Mouse (Mus musculus) ovary, postnatal 36 days (tissue): ENCODE measurements at regions not wholly inside any gene's neighbourhood (a gene's known extent, or its start where the extent isn't known, plus 50 kb on each side); places are given as distances from the start of the nearest gene placed in this dataset.

Experiments
- DNase-seq: peaks from one replicate; pipeline ENCODE4 v3.0.0; 2022; ENCODE audit warnings: low spot score, mixed read lengths

DNA sequence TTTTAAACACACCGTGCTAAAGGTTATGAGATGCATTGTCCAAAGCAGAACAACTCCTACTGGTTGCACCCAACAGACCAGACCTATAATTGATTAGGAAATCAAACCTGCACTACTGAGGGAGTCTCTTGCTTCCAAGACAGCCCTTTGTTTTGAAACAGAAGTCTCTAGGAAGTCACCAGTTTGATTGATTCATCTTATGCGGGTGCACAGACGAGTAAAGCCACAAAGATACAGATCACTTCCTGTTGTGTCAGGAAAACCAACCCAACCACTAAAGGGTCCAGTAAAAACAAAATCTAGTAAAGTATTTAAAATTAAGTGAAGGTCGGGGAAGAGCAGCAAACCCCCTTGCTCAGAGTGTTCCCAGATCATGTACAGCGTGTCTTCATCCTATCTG is 58.3 kb upstream of the N6amt1 start:
- DNase-seq, result no peak

DNA sequence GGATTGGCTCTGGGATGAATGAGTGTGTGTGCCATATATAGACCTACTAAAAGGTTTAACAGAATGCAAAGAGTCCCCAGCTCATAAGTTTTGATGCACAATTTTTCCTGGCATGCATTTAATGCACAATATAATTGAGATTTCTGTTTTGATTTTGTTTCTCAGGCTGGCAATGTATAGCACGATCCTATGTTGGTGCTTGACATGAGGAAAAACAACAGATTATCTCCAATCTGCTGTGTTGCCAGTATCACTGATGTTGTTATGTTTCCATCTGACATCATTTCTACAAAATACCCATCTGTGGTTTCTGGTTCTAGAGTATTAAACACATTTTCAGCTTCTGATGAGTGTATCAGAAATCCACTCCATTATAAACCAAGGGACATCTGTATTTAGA is 61.2 kb upstream of the N6amt1 start:
- no peak for DNase-seq

DNA sequence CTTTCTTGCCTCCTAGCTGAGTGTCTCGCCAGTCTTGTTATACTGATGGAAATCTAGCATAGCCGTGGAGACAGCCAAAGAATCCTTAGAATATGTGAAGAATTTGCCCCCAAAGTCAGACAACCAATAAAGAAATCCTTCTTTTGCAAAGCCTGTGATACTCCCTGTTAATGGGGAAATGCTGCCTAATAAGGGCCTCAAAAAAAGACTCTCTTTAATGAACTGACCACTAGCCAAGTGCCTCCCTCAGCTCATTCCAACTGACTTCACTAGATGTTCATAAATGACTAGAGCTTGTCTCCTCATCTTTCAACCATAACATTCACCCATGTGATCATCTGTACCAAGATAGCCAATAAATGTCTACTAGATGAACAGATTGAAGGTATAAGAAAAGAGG is 62.3 kb upstream of the N6amt1 start:
- no peak for DNase-seq

DNA sequence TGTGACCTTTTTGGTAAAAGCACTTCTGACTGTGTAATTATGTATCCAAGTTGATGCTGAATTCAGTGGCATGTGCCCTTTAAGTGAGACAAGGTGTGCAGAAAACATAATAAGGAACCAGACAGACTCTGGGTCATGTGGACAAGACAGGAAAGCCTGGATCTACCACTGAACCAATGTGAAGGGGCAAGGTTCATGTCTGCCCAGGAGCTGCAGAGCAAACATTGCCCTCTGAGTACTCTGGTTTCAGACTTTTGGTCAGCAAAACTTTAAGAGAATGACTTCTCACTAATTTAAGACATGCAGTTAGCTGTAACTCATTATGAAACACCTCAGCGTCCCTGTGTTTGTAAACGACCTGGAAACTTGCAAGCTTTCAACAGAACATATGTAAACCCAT is 68.3 kb upstream of the N6amt1 start:
- no peak for DNase-seq

DNA sequence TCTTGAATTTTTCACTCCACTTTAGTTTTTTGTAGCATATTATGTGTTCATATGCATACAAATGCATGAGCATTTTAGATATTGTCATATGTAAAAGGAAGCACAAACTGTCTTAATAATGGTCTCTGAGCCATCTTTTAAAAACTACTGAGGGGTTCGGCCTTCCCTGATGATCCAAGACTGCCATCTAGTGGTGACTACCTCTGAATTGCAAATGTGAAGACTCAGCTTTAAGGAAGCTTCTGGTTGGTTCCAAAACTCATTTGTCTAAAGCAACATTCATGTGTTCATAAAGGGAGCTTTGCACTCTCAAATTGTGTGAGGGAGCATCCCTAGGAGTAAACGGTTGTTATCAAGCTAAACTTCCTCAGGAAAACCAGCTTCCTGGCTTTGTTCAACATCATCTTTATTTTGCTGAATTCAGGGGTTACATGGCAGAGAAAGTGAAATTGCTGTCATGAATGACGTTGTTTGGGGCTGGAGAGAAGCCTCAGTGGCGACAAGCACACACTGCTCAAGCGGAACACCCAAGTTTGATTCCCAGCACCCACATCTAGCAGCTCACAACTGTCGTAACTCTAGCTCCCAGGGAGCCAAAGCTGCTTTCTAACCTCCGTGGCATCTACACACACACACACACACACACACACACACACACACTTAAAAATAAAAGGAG is 69.0 kb upstream of the N6amt1 start:
- DNase-seq, result no peak

DNA sequence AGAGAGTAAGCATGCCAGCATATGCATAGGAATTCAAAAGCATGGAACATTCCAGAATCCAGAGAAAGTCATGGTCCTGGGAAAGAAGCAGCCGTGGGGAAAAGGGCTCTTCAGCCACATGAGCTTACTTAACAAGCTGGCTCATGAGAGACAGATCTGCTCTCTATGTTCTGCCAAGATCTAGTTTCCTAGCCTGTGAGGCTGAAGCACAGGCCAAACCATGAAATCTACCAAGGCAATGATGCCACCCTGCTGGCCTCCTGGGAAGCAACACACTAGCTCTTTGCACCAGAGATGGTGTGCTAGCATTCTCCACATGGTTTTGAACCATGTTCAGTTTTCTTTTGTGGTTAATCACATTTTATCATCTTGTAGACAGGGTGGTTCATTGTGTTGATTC is 75.5 kb upstream of the N6amt1 start:
- DNase-seq, result no peak

DNA sequence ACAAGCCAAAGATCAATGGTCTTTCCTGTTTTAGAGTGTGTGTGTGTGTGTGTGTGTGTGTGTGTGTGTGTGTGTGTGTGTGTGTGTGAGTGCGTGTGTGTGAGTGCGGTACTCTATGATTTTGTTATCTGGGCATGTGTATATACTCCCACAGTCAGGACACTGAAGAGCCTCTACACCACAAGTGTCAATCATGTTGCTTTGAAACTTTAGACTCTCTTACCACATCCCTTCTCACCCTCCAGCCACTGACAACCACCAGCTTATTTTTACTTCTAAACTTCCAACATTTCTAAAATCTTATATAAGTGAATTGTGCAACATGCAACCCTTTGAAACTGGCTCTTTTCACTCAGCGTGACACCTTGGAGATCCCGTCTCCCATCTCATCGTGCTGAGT is 81.6 kb upstream of the N6amt1 start:
- no peak for DNase-seq

DNA sequence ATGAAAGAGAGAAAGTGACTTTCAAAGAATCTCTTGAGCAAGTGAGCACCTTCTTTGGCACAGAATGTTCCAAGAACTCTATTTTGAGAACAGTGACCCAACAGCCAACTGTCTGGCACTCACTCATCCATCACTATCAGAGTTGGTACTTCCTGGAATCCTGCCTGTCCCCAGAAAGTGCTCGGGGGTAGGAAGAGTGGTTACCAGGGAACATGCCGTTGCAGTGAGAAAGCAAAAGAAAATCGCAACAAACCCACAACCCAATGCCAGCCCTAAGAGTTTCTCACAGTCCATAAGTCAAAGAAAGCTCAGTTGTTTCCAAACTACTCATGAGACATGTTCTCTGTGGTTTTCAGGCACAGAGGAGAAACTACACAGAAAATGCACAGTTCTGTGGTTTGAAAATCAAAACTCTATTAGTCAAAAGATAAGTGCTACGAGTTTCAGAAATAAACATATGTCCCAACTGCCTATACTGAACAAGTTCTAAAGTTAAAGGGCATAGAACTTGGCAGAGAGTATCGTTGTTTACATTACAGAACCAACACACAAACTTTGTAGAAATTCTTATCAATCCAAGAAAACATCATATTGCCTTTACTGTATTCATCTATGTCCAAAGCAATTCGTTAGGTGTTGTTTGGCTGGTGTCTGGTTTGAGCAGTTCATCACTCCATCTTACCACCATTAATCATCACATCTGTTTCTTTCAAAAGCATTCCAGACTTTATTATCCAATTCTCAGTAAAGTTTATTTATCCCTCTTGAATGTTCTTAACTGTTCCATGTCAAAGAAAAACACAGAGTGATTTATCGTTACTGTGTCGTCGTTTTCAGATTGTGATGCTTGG is 85.8 kb upstream of the N6amt1 start:
- no peak for DNase-seq

DNA sequence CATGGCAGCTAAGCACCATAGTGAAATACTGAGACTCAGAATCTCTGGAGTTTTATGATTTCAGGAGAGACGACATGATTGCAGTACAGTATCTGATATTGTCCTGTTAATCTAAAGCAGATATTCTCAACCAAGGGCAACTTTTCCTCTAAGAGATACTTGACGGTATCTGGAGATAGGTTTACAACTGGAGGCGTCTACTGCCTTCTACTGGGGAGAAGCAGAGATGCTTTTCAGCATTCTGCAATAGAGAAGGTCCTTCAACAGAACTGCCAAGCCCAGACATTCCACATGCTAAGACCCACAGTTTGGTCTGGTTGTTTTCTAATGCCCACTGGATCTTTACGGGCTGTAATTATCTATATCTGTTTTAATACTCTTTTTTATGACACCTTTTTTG is 86.5 kb upstream of the N6amt1 start:
- DNase-seq, result no peak

DNA sequence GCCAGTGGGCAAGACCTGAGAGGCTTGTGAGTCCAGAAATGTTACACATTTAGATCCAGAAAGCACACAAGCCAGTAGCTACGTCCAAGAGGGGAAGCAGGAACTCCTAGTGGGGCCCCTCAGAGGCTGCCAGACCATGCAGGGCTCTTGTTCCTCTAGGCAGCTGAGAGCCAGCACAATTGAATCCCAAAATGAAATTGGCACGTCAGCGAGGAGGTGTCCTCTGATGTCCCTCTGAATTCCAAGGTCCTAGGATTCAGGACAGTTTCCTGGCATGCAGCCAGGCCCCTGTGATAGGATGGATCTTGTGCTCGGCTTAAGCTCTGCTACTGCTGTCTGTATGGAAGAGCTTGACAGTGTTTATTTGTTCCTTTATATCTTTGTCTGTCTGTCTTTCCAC is 90.4 kb upstream of the N6amt1 start:
- DNase-seq, result peak; percentile 39

DNA sequence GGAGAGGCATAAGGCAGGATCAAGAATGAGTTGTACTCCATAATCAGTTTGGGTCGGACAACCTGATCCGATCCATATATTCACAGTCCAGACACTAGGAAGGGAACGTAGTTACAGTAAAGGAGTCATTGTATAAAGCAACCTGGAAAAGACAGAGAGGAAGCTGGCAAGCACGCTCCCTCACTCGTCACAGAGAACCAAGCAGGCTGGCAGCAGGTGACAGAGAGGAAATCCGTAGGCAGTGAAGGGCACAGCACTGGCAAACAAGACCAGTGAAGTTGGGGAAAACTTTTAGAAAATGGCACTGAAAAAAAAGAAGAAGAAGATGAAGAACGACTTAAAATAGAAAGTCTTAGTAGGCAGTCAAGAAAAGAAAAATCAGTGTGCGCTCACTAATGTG is 90.9 kb upstream of the N6amt1 start:
- no peak for DNase-seq

DNA sequence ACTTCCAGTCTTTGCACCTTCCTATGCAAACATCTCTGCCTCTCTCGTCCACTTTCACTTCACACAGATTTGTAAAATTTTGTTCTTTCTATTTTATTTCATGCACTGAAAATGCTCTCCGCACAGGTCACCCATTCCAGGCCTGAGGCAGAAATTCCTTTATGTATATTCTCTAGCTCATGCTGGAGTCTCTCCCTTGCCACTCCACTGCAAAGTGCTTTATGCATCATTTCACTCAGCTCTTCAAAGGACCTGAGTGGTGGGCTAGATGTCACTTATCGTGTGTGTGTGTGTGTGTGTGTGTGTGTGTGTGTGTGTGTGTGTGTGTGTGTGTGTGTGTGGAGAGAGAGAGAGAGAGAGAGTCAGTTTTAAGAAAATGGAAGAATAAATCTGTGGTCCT is 91.5 kb upstream of the N6amt1 start:
- no peak for DNase-seq

DNA sequence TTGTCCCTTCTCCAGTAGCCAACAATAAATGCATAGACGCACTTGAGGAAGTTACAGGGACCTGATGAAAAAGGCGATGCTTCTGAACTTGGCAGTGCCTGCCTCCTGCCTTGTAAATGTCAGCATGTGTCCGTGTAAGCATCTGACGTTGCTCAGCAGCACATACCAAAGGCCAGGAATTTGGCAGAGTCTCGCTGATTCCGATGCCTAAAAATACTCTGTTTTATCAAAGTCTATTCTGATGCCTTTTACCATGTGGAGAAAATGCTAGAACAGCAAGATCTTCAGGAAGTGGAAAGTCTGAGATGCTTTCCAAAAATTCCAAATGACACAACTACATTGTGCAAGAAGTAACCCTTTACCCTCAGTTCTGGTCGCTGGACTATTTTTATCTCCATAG is 92.5 kb upstream of the N6amt1 start:
- DNase-seq, result peak; percentile 29

DNA sequence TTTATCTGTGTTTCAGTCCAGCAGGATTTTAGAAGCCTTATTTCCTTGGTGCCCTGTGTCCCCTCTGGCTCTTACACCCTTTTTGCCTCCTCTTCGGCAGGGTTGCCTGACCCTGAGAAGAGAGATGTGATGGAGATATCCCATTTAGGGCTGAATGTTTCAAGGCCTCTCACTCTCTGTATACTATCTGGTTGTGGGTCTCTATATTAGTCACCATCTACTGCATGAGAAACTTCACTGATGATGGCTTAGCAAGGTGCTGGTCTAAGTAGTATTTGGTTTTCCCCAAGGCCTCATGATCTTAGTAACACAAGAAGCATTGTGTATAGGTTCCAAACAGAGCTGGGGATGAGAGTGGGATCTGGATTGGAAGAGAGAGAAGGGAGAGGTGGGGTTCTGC is 99.2 kb upstream of the N6amt1 start:
- no peak for DNase-seq

DNA sequence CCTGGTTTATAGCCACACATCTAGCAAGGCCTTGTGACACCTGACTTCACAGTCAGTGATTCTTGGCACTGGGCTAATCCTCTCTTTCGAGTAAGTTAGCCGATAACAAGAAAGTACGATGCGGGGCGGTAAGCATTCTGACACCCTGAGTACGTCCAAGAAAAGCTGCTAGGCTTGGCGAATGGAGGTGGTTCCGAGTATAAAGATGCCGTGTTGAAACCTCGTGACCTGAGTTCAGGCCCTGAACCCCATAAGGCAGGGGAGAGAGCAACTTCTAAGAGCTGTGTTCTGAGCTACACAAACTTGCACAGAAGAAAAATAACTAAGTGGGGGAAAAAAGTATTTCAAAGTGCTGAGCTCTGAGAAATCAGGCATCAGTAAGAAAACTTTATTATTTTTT is 103.5 kb upstream of the N6amt1 start:
- no peak for DNase-seq

DNA sequence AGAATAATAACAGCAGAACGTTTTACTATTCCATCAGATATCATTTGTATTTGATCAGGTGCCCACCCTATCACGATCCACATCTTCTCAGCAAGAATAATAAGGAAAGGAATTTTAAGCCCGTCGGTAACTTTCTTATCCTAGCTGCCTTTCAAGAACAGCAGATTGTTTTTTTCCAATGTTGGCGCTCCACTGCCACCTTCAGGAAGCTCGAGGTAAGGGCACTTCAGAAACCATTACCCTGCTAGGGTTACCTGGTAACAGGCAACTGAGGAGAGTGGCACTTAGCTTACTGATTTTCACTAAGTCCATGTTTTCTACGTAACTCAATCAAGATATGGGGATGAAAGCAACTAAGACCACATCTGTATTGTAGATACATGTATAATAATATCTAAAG is 104.1 kb upstream of the N6amt1 start:
- no peak for DNase-seq

DNA sequence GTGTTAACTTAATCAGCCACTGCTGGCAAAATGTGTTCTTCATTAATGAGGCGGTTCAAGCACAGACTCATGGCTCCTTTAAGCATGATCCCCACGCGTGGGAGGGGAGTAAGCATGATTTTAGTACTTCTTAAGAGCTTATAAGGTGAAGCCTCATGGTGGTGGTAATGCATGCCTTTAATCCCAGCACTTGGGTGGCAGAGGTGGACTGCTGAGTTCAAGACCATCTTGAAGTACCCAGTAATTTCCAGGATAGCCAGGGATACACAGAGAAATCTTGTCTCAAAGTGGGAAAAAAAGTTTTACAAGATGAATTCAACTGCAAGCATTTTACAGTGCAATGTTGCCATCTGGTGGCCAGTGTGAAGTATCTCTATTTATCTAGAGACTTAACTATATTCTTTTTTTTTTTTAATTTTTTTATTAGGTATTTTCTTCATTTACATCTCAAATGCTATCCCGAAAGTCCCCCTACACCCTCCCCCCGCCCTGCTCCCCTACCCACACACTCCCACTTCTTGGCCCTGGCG is 105.4 kb upstream of the N6amt1 start:
- no peak for DNase-seq

DNA sequence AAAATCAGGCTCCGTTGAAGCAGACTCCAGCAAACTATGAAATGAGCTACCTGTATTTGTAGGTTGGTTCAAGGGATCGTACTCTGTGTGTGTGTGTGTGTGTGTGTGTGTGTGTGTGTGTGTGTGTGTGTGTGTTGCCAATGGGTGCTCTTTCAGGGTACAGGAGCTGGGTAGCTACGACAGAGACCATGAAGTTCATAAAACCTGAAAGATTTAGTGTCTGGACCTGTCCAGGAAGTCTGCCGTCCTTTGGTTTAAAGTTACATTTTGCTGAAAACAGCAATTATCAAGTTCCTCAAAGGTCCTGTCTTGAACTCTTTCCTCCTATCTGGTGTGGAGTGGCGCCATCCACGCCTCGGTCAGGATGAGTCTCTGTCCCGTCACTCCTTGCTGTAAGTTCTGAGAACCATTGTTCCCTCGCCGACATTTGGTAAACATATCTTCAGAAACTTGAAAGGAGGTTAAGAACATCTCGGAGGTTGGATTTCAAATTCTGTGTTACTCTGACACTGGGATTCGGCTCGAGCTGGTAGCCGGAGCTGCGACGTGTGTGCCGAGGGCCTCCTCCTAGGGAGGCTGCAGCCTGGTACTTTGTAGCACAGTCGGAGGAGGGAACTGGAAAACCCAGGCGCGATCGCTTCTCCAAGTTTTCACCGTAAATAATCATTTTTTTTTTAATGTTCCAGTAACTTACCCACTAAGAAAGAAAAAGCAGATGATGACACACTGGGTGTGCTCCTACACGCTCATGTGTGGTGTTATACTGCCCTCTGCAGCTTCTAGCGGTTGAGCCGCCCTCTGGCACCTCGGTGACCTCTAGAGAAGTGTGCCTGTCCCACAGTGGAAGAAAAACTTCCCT is 107.8 kb upstream of the N6amt1 start:
- DNase-seq, result peak; percentile 61

DNA sequence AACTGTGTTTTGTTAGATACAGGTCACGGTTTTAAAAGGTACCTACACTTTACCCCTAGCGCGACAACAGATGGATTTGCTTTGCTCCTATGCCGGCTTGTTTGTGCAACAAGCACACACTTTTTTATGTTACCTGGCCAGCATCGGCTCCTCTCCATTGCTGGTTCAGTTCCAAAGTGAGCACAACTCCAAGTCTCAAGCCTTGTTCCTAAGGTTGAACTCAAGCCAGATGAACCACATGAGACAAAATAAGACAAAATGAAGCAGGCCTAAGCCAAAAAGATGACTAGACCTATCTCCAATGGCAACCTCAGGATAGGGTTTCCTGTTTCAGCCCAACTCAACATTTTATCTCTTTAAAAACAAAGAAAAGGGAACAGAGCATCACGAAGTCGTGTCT is 108.5 kb upstream of the N6amt1 start:
- DNase-seq, result no peak

DNA sequence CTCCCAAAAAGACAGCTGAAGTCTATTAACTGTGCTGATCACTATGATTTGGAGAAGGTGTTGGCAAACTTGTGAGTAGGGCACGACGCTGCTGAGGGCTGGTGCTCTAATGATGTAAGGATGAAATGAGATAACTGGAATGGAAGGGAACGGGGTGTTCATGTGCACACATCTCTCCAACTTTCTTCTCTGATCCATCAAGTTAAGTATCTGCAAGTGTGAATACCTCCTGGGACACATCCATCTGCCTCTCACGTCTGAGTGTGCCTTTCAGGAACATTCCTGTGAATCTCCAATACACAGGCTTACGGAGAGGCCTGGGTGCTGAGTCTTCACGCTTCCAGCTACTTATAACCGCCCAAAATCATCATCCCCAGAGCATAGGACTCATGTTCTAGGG is 112.0 kb upstream of the N6amt1 start:
- no peak for DNase-seq

DNA sequence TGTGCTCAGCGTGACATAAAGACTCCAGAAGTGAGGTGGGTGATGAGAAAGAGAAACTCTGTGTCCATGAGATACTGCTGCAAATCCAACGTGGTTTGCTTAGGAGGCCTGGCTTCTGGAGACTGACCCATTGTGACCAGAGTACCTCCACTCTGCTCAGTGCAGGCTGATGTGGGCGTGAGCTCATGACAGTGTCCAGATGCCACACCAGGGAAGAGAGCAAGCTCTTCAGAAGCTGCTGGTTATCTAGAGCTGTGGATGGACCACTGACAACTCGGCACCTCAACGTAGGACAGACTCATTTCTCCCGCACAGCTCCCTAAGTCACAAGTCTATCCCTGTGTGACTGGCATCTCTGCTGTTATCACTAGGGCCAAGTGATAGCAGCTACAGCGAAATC is 114.9 kb upstream of the N6amt1 start:
- no peak for DNase-seq

DNA sequence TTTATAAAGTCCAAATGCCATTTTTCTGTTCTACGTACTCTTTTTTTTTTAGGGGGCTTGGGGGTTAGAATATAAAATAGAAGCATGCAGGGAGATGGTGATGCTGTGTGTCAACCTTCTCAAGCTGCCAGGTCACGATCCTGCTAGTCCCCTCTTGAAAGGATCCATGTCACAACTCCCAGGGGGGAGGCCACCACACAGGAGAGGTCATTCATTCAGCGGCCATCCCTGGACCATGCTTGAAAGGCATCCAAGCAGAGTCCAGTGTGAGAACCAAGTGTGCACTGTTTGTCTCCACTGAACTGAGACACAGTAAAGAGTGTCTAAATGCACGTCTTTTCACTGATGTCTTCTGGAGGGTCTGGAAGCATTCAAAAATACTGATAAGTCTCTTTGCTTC is 119.8 kb upstream of the N6amt1 start:
- no peak for DNase-seq

DNA sequence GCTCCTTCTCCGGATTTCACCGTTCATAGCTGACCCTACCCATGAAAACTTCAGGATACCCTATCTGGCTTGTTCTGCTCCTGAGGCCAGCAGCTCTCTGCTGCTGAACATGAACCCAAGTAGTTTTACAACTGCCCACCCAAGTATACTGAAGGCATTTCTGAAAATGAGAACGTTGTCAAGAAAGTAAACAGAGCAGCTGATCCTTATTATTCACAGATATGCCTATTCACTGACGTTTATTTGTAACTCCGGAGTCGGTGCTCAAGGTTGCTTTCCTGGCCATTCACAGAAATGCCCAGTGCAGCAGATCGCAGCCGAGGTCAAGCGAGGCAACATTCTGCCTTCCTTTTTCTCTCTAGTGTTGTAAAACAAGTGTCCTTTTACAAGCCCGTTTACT is 128.4 kb upstream of the N6amt1 start:
- no peak for DNase-seq
